Mouse (Mus musculus): ENCODE data around the gene B3galt4. TPM values are rescaled to one million over a fixed set of nuclear protein-coding genes. Genes with fewer than 3 reads are reported as not detected.
"Not testable (repeated sequence)": the region's sequence is repeated elsewhere in the genome, so short reads cannot be mapped to it uniquely, and the experiment has no call there.

B3galt4 gene
- total RNA-seq, 4 experiments from 2014 or later: 6.9 to 8.7 (median 7.6) TPM

DNA sequence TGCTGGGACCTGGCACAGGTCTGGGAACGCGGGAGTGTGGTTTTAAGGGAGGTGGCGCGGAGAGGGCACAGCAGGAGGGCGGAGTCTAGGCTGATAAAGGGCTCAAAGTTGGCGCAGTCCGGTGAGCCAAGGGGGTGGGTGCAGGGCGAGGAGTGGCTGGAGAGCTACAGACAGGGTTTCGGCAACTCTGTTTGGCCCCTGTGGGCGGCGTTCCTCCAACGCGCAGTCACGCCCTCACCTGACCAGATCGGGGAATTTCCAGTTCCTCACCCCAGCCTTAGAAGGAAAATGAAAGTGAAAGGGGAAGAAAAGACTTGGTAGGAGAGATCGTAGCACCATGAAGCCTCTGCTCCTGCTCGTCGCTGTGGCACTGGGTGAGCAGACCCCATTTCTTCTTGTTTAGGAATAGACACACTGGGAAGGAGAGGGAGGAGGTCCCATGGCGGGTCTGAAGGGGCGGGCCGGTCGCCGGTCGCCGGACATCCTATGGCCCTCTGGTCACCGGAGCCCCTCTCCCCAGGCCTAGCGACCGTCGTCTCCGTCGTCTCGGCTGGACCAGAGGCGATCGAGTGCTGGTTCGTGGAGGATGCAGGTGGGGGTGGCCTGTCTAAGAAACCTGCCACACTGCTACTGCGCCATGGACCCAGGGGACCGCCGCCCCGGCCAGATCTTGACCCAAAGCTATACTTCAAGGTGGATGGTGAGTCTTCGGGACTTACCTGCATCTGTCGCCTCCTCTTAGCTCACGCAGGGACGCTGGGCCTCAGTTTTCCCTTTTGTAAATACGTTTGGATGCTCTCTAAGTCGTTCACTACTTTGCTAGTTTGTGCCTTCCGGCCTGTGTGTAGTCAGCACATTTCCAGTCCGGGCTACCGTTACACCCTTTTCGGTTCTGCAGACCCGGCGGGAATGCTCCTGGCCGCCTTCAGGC, 31.7 kb downstream of the B3galt4 start:
- peak; percentile 90 for DNase-seq

DNA sequence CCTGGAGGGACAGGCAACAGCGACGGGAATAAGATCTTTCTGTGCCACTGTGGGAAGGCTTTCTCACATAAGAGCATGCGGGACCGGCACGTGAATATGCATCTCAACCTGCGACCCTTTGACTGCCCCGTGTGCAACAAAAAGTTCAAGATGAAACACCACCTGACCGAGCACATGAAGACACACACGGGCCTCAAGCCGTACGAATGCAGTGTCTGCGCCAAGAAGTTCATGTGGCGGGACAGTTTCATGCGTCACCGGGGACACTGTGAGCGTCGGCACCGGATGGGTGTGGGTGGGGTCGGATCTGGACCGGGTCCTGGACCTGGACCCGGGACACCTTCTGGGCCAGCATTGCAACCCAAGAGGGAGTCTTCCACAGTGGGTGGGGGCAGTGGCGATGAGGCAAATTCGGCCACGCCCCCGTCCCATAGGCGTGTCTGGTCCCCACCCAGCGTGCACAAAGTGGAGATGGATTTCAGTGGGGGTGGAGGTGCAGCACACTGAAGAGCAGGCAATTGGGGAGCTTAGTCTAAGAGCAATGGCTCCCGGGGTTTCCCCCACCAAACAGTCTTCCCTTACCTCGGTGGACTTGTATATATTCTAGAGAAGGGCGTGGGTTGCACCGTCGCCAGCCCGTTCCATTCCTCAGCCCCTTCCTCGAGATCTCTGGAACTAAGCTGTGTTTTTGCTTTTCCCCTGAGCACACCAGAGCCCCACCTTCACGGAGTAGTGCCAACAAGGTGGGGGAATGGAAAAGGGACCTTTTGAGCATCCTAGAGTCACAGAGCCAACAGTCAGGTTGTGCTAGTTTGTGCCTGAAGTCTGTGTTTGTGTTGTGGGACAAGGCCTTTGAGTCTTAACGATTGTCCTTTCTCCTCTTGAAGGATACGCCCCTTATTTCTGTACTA, 32.7 kb downstream of the B3galt4 start:
- no peak for DNase-seq

DNA sequence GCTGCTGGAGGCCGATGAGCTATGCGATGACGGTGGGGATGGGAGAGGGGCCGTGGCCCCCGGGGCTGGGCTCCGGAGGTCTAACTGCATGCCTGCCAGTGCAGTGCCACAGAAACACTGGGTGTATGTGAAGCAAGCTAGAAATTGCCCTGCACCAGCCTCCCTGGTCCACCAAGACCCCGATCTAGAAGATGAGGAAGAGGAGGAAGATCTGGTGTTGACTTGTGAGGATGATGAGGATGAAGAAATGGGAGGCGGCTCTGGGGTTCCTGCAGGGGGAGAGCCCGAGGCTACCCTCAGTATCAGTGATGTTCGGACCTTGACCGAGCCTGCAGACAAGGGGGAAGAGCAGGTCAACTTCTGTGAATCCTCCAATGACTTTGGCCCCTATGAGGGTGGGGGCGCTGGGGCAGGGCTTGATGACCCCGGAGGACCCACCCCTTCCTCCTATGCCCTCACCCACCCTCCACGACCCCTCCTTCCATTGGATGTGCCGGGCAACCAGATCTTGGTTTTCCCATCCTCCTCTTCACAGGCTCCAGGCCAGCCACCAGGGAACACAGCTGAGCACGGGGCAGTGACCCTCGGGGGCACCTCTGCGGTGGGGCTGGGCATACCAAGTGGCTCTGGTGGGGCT, 33.5 kb downstream of the B3galt4 start:
- DNase-seq: no peak

DNA sequence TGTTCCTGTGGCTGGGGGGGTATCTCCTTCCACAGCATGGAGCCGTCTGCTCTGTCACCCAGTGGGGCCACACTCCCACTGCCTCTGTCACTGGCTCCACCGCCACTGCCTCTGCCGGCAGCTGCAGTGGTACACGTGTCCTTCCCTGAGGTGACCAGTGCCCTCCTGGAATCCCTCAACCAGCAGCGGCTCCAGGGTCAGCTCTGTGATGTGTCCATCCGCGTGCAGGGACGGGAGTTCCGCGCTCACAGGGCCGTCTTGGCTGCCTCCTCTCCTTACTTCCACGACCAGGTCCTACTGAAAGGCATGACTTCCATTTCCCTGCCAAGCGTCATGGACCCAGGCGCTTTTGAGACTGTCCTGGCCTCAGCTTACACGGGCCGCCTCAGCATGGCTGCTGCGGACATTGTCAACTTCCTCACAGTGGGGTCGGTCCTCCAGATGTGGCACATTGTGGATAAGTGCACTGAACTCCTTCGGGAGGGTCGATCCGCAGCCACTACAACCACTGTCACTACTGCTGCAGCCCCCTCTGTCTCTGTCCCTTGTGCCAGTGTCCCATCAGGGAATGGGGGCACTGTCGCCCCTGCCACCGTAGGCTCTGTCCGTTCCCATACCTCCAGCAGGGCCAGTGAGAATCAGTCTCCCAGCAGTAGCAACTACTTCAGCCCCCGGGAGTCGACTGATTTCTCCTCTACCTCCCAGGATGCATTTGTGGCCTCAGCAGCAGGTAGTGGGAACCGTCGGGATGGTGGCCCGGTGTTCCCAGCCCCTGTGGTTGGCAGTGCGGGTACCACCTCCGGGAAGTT, 34.2 kb downstream of the B3galt4 start:
- peak; percentile 55 for DNase-seq

DNA sequence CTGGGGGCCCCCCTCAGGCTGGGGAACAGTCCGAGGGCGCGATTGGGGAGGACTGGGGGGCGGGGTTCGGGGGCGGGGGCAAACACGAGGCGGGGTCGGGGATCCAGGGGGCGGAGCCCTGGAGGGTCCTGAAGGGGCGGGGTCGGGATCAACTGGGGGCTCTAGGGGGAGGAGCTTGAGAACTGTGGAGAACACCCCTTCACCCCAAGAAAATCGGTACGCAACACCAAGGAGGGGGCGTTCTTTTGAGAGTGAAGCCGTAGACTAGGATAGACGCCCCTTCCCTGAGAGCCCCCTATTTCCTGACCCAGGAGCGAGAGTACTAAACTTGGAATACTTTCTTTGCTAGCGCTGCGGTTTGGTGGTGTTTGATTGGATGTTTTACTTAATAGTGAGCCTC, 35.0 kb downstream of the B3galt4 start:
- no peak for DNase-seq

DNA sequence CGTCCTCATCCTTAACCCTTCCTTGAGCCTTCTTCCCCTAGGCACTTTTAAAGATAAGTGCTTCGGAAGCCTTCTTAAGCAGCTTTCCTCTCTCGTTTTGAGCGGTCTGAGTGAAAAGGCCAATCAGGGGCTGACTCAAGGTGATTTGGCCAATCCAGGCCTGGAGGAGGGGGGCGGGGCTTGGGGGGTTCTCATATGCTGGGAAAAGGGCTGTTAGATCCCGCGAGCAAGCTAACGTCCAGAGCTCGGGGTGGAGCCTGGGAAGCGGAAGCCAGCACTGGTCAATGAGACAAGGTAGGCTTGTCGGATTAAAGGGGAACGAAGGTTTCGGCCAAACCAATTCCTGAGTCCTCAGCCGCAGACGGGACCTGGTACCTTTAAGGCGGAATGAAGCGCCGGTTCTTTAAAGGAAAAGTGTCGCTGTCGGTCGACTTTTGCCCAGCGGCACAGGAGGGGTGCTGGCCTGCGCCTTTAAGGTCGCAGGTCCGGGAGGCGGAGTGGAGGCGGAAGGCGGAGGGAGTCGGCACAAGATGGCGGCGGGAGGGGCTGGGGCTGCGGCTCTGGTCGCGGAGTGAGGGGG, 35.5 kb downstream of the B3galt4 start, which contains the start of the genes Tapbp and Zbtb22:
Tapbp (plus strand) TSS at position 229 of the 580 bp plus-strand sequence.
Zbtb22 (plus strand) TSS at position 234 of the 580 bp plus-strand sequence.
- DNase-seq: peak; percentile 97

DNA sequence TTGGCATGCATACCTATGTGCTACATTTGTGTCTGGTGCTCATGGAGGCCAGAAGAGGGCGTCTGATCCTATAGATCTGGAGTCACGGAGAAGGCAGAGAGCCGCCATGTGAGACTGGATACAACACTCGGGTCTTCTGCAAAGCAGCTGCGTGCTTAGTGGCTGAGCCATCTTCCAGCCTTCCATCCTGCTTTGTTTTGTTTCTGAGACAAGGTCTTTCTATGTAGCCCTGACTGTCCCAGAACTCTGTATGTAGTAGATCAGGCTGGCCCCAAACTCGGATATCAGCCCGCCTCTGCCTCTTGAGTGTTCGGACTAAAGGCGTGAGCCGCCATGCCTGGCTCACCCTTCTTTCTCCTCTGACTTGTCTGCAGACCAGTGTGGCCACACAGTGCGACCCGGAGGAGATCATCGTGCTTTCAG, 36.3 kb downstream of the B3galt4 start:
- DNase-seq: no peak

DNA sequence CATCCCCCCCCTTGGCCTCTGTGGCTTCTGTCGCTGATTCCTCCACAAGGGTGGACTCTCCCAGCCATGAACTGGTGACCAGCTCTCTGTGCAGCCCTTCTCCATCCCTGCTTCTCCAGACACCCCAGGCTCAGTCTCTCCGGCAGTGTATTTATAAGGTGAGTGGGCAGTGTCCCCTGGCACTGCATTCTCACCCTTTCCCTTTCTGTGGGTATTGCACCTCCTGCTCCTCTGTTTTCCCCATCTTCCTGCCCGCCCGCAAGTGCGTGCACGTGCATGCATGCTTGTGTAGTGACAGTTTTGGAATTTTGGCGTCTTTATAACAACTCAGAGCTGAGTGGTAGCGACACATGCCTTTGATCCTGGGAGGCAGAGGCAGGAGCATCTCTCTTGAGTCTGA, 37.4 kb downstream of the B3galt4 start:
- DNase-seq: no peak

DNA sequence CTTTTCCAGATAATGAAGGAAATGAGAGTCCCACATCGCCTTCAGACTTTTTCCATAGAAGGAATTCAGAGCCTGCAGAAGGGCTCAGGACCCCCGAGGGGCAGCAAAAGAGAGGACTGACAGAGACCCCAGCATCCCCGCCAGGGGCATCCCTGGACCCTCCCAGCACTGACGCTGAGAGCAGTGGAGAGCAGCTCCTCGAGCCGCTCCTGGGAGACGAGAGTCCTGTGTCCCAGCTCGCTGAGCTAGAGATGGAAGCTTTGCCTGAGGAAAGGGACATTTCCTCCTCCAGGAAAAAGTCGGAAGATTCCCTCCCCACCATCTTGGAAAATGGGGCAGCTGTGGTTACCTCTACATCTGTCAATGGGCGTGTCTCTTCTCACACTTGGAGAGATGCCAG, 38.0 kb downstream of the B3galt4 start:
- DNase-seq: no peak

DNA sequence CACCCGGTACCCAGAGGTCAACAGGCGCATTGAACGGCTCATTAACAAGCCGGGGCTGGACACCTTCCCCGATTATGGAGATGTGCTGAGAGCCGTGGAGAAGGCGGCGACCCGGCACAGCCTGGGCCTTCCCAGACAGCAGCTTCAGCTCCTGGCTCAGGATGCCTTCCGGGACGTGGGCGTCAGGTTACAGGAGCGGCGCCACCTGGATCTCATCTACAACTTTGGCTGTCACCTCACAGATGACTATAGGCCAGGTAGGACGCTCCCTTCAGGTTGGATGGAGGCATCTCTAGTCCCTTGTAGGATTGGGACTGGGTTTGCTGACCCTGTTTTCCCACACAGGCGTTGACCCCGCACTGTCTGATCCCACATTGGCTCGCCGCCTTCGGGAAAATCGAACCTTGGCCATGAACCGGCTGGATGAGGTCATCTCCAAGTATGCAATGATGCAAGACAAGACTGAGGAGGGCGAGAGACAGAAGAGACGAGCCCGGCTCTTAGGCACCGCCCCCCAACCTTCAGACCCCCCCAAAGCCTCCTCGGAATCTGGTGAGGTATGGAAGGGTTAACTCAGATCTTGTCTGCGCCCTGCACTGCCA, 39.4 kb downstream of the B3galt4 start:
- DNase-seq: no peak

DNA sequence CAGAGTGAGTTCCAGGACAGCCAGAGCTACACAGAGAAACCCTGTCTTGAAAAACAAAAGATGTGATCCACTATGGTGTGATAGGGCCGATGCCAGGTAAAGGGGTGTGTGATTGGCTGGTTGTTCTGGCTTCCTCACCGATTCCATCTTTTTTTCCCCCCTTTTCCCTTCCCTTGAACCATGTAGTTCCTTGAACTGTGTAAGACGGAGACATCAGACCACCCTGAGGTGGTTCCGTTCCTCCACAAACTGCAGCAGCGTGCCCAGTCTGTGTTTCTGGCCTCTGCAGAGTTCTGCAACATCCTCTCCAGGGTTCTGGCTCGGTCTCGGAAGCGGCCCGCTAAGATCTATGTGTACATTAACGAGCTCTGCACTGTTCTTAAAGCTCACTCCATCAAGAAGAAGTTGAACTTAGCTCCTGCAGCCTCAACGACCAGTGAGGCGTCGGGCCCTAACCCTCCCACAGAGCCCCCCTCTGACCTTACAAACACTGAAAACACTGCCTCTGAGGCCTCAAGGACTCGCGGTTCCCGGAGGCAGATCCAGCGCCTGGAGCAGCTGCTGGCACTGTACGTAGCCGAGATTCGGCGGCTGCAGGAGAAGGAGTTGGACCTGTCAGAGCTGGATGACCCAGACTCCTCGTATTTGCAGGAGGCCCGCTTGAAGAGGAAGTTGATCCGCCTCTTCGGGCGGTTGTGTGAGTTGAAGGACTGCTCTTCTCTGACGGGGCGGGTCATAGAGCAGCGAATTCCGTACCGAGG, 40.1 kb downstream of the B3galt4 start:
- no peak for DNase-seq

DNA sequence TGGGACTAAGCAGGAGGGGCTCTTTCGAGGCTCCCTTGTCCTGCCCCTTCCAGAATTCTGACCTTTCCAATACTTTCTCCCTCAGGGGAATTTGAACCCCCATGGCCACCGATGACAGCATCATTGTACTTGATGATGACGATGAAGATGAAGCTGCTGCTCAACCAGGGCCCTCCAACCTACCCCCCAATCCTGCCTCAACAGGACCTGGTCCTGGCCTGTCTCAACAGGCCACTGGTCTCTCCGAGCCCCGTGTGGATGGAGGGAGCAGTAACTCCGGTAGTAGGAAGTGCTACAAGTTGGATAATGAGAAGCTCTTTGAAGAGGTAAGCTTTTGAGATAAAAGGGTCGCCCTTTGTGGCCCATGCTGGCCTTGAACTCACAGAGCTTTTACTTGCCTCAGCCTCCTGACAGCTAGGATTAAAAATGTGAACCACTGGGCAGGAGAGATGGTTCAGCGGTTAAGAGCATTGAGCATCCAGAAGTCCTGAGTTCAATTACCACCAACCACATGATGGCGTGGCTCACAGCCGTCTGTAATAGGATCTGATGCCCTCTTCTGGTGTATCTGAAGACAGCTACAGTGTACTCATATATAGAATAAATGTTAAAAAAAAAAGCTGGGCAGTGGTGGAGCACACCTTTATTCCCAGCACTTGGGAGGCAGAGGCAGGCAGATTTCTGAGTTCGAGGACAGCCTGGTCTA, 40.8 kb downstream of the B3galt4 start:
- no peak for DNase-seq

DNA sequence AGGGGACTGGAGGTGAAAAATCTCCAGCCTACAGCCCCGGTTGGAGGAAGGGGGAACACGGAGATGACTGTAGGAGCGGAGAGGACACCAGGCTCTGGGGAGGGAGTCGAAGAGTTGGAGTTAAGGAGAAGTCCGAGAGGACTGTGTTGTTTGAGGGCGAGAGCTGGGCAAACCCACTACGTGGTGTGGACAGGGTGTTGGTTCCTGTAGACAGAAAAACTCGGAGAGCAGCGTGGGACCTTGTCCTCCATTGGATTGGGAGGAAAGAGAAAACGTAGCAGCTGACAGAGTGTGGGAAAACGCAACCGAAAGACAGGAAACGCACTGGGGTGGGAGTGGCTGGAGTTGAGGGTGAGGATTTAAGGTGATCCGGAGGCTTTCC, 41.4 kb downstream of the B3galt4 start:
- peak; percentile 66 for DNase-seq

DNA sequence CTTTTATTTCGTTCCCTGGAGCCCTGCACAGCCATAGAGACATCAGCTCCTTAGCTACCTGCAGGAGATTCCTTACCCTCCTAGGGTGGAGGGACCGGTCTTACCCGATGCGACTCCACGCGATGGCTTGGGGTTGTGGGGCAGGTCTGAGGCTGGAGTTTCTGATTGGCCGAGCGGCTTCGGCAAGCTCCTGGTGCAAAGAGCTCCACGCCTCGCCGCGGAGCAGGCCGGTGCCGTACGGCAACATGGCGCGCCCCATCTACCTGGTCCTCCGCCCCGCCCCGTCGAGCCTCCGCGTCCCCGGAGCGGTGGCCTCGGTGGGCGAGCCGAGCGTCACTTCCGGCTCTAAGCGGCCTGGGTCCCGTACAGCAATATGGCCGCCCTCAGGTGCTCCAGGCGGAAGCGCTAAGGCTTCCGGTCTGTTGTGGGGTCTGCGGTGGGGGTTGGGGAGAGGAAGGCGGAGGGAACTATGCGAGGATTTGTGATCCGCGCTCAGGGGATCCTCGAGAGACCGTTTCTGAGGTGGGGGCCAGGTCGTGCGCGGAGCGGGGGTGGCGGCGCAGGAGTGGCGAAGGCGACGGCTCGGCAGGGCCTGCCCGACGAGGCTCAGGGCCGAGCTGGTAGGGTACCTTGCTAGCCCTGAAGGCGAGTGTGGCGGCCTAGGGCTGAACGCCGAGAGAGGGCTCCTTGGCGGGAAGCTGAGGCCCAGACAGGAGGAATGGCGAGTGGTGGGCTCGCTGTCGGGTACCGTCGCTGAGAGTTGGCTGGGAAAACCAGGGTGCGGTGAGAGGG, 42.0 kb downstream of the B3galt4 start, which contains the start of gene Daxx:
Daxx (plus strand) TSS at position 338 of the 792 bp plus-strand sequence.
- DNase-seq: peak; percentile 98

DNA sequence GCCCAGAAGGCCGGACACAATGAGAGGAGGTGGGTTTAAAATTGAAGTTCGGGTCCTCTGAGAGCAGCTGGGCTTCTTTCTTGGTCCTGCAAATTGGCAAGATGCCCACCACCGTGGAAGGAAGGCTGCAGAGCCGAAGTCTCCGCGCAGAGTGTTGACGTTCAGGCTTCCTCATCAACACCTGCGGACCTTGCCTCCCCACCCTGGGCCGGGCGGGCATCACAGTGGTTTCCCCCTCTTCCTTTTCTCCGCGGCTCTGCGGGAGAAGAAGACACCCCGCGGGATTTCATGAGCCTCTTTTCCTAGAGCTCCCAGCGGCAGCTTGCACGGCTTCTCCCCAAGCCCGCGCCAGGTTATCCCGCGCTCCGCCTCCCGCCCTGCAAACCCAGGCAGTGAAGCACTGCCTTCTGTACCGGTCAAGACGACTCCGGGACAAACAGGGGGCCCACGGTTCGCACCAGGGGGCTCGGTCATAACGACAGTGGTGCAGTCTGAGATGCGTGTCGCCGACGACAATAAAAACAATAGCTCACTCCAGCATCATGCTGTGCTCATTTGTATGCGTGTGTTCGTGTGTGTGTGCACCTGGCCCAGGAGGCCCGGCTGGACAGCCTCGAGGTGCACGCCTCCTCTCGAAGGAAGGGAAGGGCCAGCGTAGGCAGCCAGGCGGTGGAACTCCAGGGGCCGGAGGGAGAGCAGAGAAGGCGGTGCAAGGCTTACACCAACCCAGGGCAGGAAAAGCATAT, 42.8 kb downstream of the B3galt4 start:
- no peak for DNase-seq

DNA sequence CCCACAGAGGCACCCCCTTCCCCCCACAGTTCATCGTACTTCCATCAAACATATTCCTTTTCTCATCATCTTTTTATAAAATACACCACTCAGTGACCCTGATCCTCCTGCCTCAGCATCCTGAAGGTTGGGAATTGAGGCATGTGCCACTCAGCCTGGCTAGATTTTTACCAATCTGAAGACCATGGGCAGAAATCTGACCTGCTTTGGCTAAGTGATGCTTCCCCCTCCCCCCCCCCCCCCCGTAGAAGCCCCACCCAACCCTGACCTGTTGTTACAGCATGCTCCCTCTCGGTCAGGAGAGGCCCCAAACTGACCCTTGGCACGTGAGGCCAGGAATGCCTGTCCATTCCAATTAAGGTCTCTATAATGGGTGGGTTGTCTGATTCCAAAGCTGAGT, 46.5 kb downstream of the B3galt4 start, which contains the start of gene Platr17:
Platr17 (plus strand) TSS at position 301 of the 400 bp plus-strand sequence.
- not testable (repeated sequence) for DNase-seq

DNA sequence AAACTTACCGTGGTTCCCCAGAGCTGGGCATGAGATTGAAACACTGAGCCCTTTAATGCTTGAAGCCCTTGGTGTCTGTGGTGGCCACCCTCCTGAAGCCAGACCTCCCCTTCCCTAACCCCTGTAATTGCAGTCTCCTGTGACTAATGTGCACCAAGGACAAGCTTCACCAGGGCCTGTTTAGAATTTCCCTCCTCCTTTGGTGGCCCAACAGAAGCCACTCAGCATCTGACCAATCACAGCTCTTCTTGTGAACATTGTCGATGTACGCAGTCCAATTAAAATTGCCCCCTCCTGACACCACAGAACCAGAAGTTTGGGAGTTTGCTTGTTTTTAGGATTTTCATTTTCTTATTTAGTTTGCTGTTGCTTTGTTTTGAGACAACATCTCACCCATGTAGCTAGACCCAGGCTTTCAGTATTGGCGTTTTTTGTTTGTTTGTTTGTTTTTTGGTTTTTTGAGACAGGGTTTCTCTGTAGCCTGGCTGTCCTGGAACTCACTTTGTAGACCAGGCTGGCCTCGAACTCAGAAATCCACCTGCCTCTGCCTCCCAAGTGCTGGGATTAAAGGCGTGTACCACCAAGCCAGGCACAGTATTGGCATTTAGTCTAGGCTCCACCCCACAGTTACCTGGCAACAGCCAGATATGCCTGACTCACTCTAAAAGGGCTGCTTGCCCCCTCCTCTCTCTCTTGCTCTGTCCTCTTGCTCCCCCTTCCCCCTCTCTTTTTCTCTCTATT, 47.2 kb downstream of the B3galt4 start:
- DNase-seq: not testable (repeated sequence)
